Mouse (Mus musculus) spleen, adult 10 weeks (tissue): ENCODE measurements around the gene Rnase9. TPM values are rescaled to one million over a fixed set of nuclear protein-coding genes. Genes with fewer than 3 reads are reported as not detected.

ENCODE experiments used
- polyA plus RNA-seq: library from polyadenylated mRNA; stranded (reverse); fragments of 350-450 nt; fragmentation: Illumina TruSeq; extraction: RNeasy Lipid Tissue Mini Kit (QIAGEN cat#74804); gene quantifications from one replicate; pipeline ENCODE4 v1.2.3, GENCODE M21; 2015; ENCODE audit warnings: low replicate concordance; ENCODE audit not compliant: insufficient read depth

Rnase9 gene
- not detected for polyA plus RNA-seq

DNA sequence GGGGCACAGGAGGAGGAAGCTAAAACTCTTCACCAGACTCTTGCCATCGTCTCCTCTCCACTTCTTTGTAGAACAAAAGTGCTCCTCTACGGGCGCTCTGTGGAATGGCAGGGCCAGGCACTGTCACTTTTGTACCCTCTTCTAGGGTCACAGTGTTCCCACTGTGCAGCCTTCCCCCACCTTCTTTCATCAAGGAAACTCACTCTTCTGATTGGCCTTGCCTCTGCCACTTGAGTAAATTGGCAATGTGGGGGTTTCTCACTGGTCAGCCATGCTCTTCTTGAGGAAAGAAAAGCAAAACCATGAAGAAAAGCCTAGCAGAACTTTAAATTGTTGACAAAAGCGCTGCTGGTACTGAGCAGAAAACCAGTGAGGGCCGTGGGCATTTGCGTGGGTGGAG, at the start of gene Rnase9:
TSS of gene Rnase9 (minus strand) at position 101 of the 400 bp plus-strand sequence.

DNA sequence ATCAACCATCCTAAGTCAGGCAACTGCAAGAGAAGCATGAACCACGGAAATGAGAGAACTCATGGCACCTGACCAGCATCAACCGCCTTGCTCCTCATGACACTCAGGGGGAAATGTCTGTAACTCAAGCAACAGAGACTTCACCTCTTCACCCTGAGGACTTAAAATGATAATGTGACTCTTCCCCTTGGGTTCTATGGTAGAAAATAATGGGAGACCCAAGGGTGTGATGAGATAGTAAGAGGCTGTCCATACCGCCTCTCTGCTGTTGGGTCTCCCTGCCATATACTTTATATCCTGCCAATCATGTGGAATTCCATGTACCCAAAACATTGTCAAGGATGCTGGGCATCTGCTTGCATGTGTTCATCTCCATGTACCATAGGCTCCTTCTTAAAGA, 32.7 kb upstream of the Rnase9 start, which contains the start of gene Olfr750:
TSS of gene Olfr750 (minus strand) at position 101 of the 400 bp plus-strand sequence.

GRCm38 (mm10) chr14:51057401-51057831, 15.7 kb upstream of the Rnase9 start, which contains the start of gene Rnase12:
Gene Rnase12, minus strand, starts transcription at chr14:51057661.

DNA sequence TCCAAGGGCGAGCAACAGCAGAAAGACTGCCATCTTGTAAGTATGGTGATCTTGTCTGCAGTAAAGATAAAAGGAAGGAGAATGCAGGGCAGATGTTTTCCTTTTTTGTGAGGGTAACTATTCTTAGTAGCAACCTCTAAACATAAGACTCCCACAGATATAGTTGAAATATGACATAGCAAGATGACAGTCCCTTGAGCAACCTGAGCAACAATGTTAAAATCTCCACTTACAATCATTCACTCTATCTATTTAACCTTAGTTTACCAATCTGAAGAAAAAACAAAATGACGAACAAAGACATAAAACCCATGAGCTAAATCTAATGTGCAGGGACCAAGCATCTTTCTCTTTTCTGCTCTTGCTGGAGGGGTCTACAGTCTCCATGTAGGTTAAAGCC, 8.4 kb upstream of the Rnase9 start, which contains the start of gene Rnase11:
TSS of gene Rnase11 (minus strand) at position 101 of the 400 bp plus-strand sequence.

GRCm38 (mm10) chr14:51007152-51007801, 34.4 kb downstream of the Rnase9 start, which contains the start of gene Rnase10:
Gene Rnase10, plus strand, starts transcription at chr14:51007751.

Other genes with a start within 250 kb of the Rnase9 start
- not detected for gene Ccnb1ip1, start 234.1 kb downstream of the Rnase9 start, polyA plus RNA-seq
- gene Parp2, start 234.0 kb downstream of the Rnase9 start, polyA plus RNA-seq, result 122 TPM
- gene Tep1, start 171.3 kb downstream of the Rnase9 start, polyA plus RNA-seq, result 58.6 TPM
- gene Klhl33, start 144.4 kb downstream of the Rnase9 start, polyA plus RNA-seq, result 0.44 TPM
- 54.5 TPM for gene Osgep, start 117.0 kb downstream of the Rnase9 start, polyA plus RNA-seq
- gene Apex1, start 116.9 kb downstream of the Rnase9 start, polyA plus RNA-seq, result 60.1 TPM
- gene Pip4p1, start 111.0 kb downstream of the Rnase9 start, polyA plus RNA-seq, result 134 TPM
- 58.5 TPM for gene Pnp, start 110.8 kb downstream of the Rnase9 start, polyA plus RNA-seq
- gene Gm49342, start 97.4 kb downstream of the Rnase9 start, polyA plus RNA-seq, result 76.0 TPM
- gene Pnp2, start 85.9 kb downstream of the Rnase9 start, polyA plus RNA-seq, result 4.6 TPM
- 0.26 TPM for gene Rnase10, start 34.1 kb downstream of the Rnase9 start, polyA plus RNA-seq
- not detected for gene Rnase11, start 8.3 kb upstream of the Rnase9 start, polyA plus RNA-seq
- gene Rnase12, start 15.8 kb upstream of the Rnase9 start, polyA plus RNA-seq, result 4.4 TPM
- not detected for gene Olfr750, start 32.6 kb upstream of the Rnase9 start, polyA plus RNA-seq
- gene Rnase4, start 49.2 kb upstream of the Rnase9 start, polyA plus RNA-seq, result 32.5 TPM
- gene Ang, start 49.3 kb upstream of the Rnase9 start, polyA plus RNA-seq, result 5.4 TPM
- gene Eddm3b, start 72.6 kb upstream of the Rnase9 start, polyA plus RNA-seq, result not detected
- 227 TPM for gene Rnase6, start 82.0 kb upstream of the Rnase9 start, polyA plus RNA-seq
- 7.4 TPM for gene Rnase1, start 104.9 kb upstream of the Rnase9 start, polyA plus RNA-seq
- gene Rnase2b, start 120.4 kb upstream of the Rnase9 start, polyA plus RNA-seq, result not detected
- not detected for gene Ang2, start 157.3 kb upstream of the Rnase9 start, polyA plus RNA-seq
- gene Ear14, start 161.5 kb upstream of the Rnase9 start, polyA plus RNA-seq, result not detected
- gene Rnase2a, start 214.2 kb upstream of the Rnase9 start, polyA plus RNA-seq, result not detected